Mouse (Mus musculus): ENCODE measurements at regions not wholly inside any gene's neighbourhood (a gene's known extent, or its start where the extent isn't known, plus 50 kb on each side); places are given as distances from the start of the nearest gene placed in this dataset.

- no peak overlapping the region for H3K4me3 ChIP-seq (ENCODE audit: insufficient read depth, low read depth, low read length)
- no peak overlapping the region for H3K27ac ChIP-seq (replicated peaks; ENCODE audit: insufficient read depth, low read depth, low read length)
- DNase-seq (ENCODE audit: extremely low read depth, low read depth, low spot score), result no peak
- H3K79me2 ChIP-seq (ENCODE audit: control insufficient read depth, insufficient read depth, low read length), result no peaks in the 10 kb centered on the region
- no peaks in the 10 kb centered on the region for H3K27me3 ChIP-seq (ENCODE audit: control insufficient read depth, insufficient read depth, low read length)
- no peaks in the 10 kb centered on the region for H3K36me3 ChIP-seq (ENCODE audit: control insufficient read depth, insufficient read depth, low read length)
- H3K4me1 ChIP-seq (ENCODE audit: control insufficient read depth, insufficient read depth, low read length), result no peaks in the 10 kb centered on the region
- no peak overlapping the region for H3K9ac ChIP-seq (ENCODE audit: low read depth, low read length)
- TF ChIP-seq CTCF (IDR thresholded peaks at IDR 0.05; ENCODE audit: low read depth, low read length), result no peak
- TF ChIP-seq POLR2A (IDR thresholded peaks at IDR 0.05; ENCODE audit: extremely low read depth, insufficient read depth, low read length), result no peak
- WGBS, result 74% methylated on average over 1 of the region's 1 CpGs
Observed at GRCm38 (mm10) chr5:45198408-45198807, 251.6 kb downstream of the Qdpr start.

- Histone ChIP-seq H3K27ac (replicated peaks; ENCODE audit: insufficient read depth, low read depth, low read length) (no peak overlapping the region), H3K9ac (ENCODE audit: low read depth, low read length) (no peak overlapping the region), H3K4me3 (ENCODE audit: insufficient read depth, low read depth, low read length) (no peak overlapping the region), H3K27me3 (ENCODE audit: control insufficient read depth, insufficient read depth, low read length) (no peaks in the 10 kb centered on the region), H3K79me2 (ENCODE audit: control insufficient read depth, insufficient read depth, low read length) (no peaks in the 10 kb centered on the region), H3K4me1 (ENCODE audit: control insufficient read depth, insufficient read depth, low read length) (no peaks in the 10 kb centered on the region), H3K36me3 (ENCODE audit: control insufficient read depth, insufficient read depth, low read length) (no peaks in the 10 kb centered on the region)
- no peak for TF ChIP-seq POLR2A (IDR thresholded peaks at IDR 0.05; ENCODE audit: extremely low read depth, insufficient read depth, low read length)
- no peak for DNase-seq (ENCODE audit: extremely low read depth, low read depth, low spot score)
- WGBS, result 47% methylated on average over 3 of the region's 3 CpGs
Observed at GRCm38 (mm10) chr5:45196159-45196558, 253.9 kb downstream of the Qdpr start.

- Histone ChIP-seq H3K4me1 (ENCODE audit: control insufficient read depth, insufficient read depth, low read length) (no peaks in the 10 kb centered on the region), H3K27ac (replicated peaks; ENCODE audit: insufficient read depth, low read depth, low read length) (no peak overlapping the region), H3K79me2 (ENCODE audit: control insufficient read depth, insufficient read depth, low read length) (no peaks in the 10 kb centered on the region), H3K36me3 (ENCODE audit: control insufficient read depth, insufficient read depth, low read length) (no peaks in the 10 kb centered on the region), H3K4me3 (ENCODE audit: insufficient read depth, low read depth, low read length) (no peak overlapping the region), H3K27me3 (ENCODE audit: control insufficient read depth, insufficient read depth, low read length) (no peaks in the 10 kb centered on the region), H3K9ac (ENCODE audit: low read depth, low read length) (no peak overlapping the region)
- no peak for DNase-seq (ENCODE audit: extremely low read depth, low read depth, low spot score)
- TF ChIP-seq CTCF (IDR thresholded peaks at IDR 0.05; ENCODE audit: low read depth, low read length), result no peak
- TF ChIP-seq POLR2A (IDR thresholded peaks at IDR 0.05; ENCODE audit: extremely low read depth, insufficient read depth, low read length), result no peak
Observed at GRCm38 (mm10) chr5:45192287-45192686, 257.7 kb downstream of the Qdpr start.

GRCm38 (mm10) chr5:45173035-45173755 lies 276.8 kb downstream of the Qdpr start:
- H3K79me2 ChIP-seq (ENCODE audit: control insufficient read depth, insufficient read depth, low read length), result no peaks in the 10 kb centered on the region
- H3K4me1 ChIP-seq (ENCODE audit: control insufficient read depth, insufficient read depth, low read length), result no peaks in the 10 kb centered on the region
- H3K27me3 ChIP-seq (ENCODE audit: control insufficient read depth, insufficient read depth, low read length), result no peaks in the 10 kb centered on the region
- no peak overlapping the region for H3K27ac ChIP-seq (replicated peaks; ENCODE audit: insufficient read depth, low read depth, low read length)
- WGBS, result 84% methylated on average over 8 of the region's 8 CpGs
- TF ChIP-seq CTCF (IDR thresholded peaks at IDR 0.05; ENCODE audit: low read depth, low read length), result no peak
- TF ChIP-seq POLR2A (IDR thresholded peaks at IDR 0.05; ENCODE audit: extremely low read depth, insufficient read depth, low read length), result no peak
- no peak for DNase-seq (ENCODE audit: extremely low read depth, low read depth, low spot score)
- H3K4me3 ChIP-seq (ENCODE audit: insufficient read depth, low read depth, low read length), result no peak overlapping the region
- H3K36me3 ChIP-seq (ENCODE audit: control insufficient read depth, insufficient read depth, low read length), result no peaks in the 10 kb centered on the region
- H3K9ac ChIP-seq (ENCODE audit: low read depth, low read length), result no peak overlapping the region

- Histone ChIP-seq H3K4me1 (ENCODE audit: control insufficient read depth, insufficient read depth, low read length) (no peaks in the 10 kb centered on the region), H3K27me3 (ENCODE audit: control insufficient read depth, insufficient read depth, low read length) (no peaks in the 10 kb centered on the region), H3K4me3 (ENCODE audit: insufficient read depth, low read depth, low read length) (no peak overlapping the region), H3K27ac (replicated peaks; ENCODE audit: insufficient read depth, low read depth, low read length) (no peak overlapping the region), H3K36me3 (ENCODE audit: control insufficient read depth, insufficient read depth, low read length) (no peaks in the 10 kb centered on the region), H3K79me2 (ENCODE audit: control insufficient read depth, insufficient read depth, low read length) (no peaks in the 10 kb centered on the region), H3K9ac (ENCODE audit: low read depth, low read length) (no peak overlapping the region)
- 93% methylated on average over 4 of the region's 4 CpGs for WGBS
- TF ChIP-seq CTCF (IDR thresholded peaks at IDR 0.05; ENCODE audit: low read depth, low read length), result no peak
- TF ChIP-seq POLR2A (IDR thresholded peaks at IDR 0.05; ENCODE audit: extremely low read depth, insufficient read depth, low read length), result no peak
- no peak for DNase-seq (ENCODE audit: extremely low read depth, low read depth, low spot score)
Observed at GRCm38 (mm10) chr5:45159194-45159593, 290.8 kb downstream of the Qdpr start.

GRCm38 (mm10) chr5:45154936-45155335 lies 295.1 kb downstream of the Qdpr start:
- H3K36me3 ChIP-seq (ENCODE audit: control insufficient read depth, insufficient read depth, low read length), result no peaks in the 10 kb centered on the region
- no peak for TF ChIP-seq CTCF (IDR thresholded peaks at IDR 0.05; ENCODE audit: low read depth, low read length)
- no peak for TF ChIP-seq POLR2A (IDR thresholded peaks at IDR 0.05; ENCODE audit: extremely low read depth, insufficient read depth, low read length)
- WGBS, result 34% methylated on average over 2 of the region's 2 CpGs
- H3K9ac ChIP-seq (ENCODE audit: low read depth, low read length), result no peak overlapping the region
- no peak overlapping the region for H3K27ac ChIP-seq (replicated peaks; ENCODE audit: insufficient read depth, low read depth, low read length)
- no peak overlapping the region for H3K4me3 ChIP-seq (ENCODE audit: insufficient read depth, low read depth, low read length)
- H3K4me1 ChIP-seq (ENCODE audit: control insufficient read depth, insufficient read depth, low read length), result no peaks in the 10 kb centered on the region
- no peak for DNase-seq (ENCODE audit: extremely low read depth, low read depth, low spot score)
- H3K79me2 ChIP-seq (ENCODE audit: control insufficient read depth, insufficient read depth, low read length), result no peaks in the 10 kb centered on the region
- no peaks in the 10 kb centered on the region for H3K27me3 ChIP-seq (ENCODE audit: control insufficient read depth, insufficient read depth, low read length)

Measured in liver, adult 2 months (tissue).